8 mouse cellular contexts compared by ENCODE assay signal in the genomic region with DNA sequence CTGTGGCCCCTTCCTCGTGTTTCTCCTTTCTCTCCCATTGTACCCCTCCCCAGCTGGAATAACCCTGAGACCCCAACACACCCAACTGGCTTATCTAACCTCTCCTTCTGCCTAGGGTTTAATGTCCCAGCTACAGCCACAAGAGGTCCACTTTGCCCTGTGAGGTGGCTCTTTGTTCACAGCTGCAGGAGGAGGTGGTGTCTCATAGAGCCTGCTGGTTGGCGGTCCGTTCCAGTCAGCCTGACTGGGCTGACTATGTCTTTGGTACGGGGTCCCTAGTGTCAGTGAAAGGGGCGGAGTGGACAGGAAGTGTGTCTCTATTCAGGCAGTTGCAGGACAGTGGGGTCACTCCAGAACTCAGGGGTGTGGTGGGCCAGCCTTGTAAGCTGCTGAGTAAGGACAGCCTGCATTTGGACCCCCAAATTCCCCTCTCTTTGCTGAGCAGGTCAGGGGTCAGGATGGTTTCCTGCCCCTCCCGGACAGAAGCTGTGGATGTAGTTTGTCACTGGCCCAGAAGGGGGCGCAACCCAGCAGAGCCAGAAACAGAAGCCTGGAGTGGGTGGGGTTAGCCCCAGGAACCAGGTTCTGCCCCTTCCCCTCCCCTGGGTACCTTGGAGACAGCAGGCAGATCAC.
DNase-seq lines count a peak whose midpoint lies in the region; ATAC-seq lines count a peak whose summit lies in the region.

No protein-coding gene starts in this region.

- 33% methylated on average over 7 of the region's 7 CpGs for WGBS in heart, embryonic 13.5 days

- no peaks in the 10 kb centered on the region for H3K27me3 ChIP-seq in heart, embryonic 13.5 days (replicated peaks)

- H3K4me1 ChIP-seq in heart, embryonic 13.5 days, result peaks cover 66% of the 10 kb centered on the region

- no peak overlapping the region for H3K4me2 ChIP-seq in heart, embryonic 13.5 days

- H3K9ac ChIP-seq in heart, embryonic 13.5 days, result no peak overlapping the region

- H3K27ac ChIP-seq in heart, embryonic 13.5 days (replicated peaks), result peak overlapping the region; percentile 66

- no peak overlapping the region for H3K4me3 ChIP-seq in heart, embryonic 13.5 days

- ATAC-seq in heart, embryonic 13.5 days (ENCODE audit: extremely low read depth, insufficient number of reproducible peaks, low FRiP score, low TSS enrichment), result no peak
- 0 out of 2 replicates have a peak, but pooled peaks have one; percentile 15 for ATAC-seq in monocyte, adult 5-6 weeks (replicated peaks; ENCODE audit: insufficient number of reproducible peaks, low FRiP score, low TSS enrichment, poor library complexity, severe bottlenecking)
- no peak for ATAC-seq in erythroblast, adult 5-6 weeks (replicated peaks; ENCODE audit: low FRiP score, poor library complexity, severe bottlenecking)

- no peaks in the 10 kb centered on the region for H3K36me3 ChIP-seq in heart, embryonic 13.5 days

- no peaks in the 10 kb centered on the region for H3K9me3 ChIP-seq in heart, embryonic 13.5 days

- DNase-seq in heart, adult 11 months, result peak; percentile 97
- no peak for DNase-seq in heart, adult 8-10 months (ENCODE audit: low spot score)
- peak; percentile 76 for DNase-seq in R1 (ENCODE audit: low read depth, low spot score)
- peak; percentile 67 to 73 for DNase-seq in kidney, postnatal 4 days
- DNase-seq in thymus, postnatal 36 days, result peak; percentile 61 to 68
